Mouse (Mus musculus): ENCODE data around the gene Mixl1.

DNA sequence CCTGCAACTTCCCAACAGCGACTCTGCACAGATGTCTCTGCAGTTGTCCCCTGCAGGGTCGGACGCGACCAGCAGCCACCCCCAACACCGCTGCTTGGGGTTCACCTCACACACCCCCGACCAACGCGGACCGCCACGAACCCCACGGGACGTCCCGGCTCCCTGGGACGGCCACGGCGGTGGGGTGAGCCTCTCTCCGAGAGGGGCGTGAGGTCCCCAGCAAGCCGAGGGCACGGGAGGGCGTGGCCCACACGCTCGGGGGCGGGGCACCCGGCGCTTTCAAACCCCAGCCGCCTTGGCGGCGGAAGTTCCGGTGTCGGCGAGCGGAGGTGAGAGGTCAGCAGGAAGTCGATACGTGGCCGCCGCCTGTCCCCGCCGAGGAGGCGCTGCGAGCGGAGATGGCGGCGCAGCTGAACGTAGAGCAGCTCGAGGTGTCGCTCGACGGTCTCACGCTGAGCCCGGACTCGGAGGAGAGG lies 28.9 kb upstream of the Mixl1 start, which contains the start of gene Acbd3:
- TF ChIP-seq POLR2A (IDR thresholded peaks at IDR 0.05; ENCODE audit: control insufficient read depth in 1 of 2, insufficient read depth in 1 of 2, low read depth in 1 of 2, low read length in 2 of 2, poor library complexity in 1 of 2) = peak; percentile 83 to 85
- 0 out of 2 replicates have a peak, but pooled peaks have one; percentile 8 for TF ChIP-seq NRF1 (IDR thresholded peaks at IDR 0.05; ENCODE audit: insufficient read depth, low read depth, low read length, poor library complexity, severe bottlenecking)
- TF ChIP-seq RCOR1 (IDR thresholded peaks at IDR 0.05; ENCODE audit: low read depth, low read length) = no peak
- TF ChIP-seq POLR2AphosphoS5 (IDR thresholded peaks at IDR 0.05; ENCODE audit: borderline replicate concordance, low read depth, low read length) = no peak
- 0 out of 6 replicates have a peak, but pooled peaks of 1 of the 3 experiments have one; percentile 12 for TF ChIP-seq CTCF (IDR thresholded peaks at IDR 0.05 in 2 of 3, conservative IDR thresholded peaks at IDR 0.05 in 1 of 3; ENCODE audit: control insufficient read depth in 1 of 3, insufficient read depth in 1 of 3, low read depth in 2 of 3, low read length in 3 of 3, poor library complexity in 1 of 3, severe bottlenecking in 1 of 3)
- TF ChIP-seq CHD1 (IDR thresholded peaks at IDR 0.05; ENCODE audit: low read depth, low read length) = no peak
- no peak for TF ChIP-seq CHD2 (IDR thresholded peaks at IDR 0.05; ENCODE audit: low read length)
- no peak for TF ChIP-seq RAD21 (IDR thresholded peaks at IDR 0.05; ENCODE audit: low read depth, low read length)
- no peak for TF ChIP-seq USF2 (IDR thresholded peaks at IDR 0.05; ENCODE audit: borderline replicate concordance in 1 of 2, insufficient read depth in 1 of 2, low read depth in 1 of 2, low read length in 2 of 2)

All from MEL (cell line).